Mouse (Mus musculus) hindbrain, embryonic 15.5 days (tissue): ENCODE measurements around the gene Prkcg. TPM values are rescaled to one million over a fixed set of nuclear protein-coding genes. Genes with fewer than 3 reads are reported as not detected.

Experiments
- ATAC-seq: fragments of 200-750 bp; cut with Nextera tagmentation; 2 replicates; pipeline ENCODE4 v1.8.0; 2017; ENCODE audit warnings: low read depth, moderate number of reproducible peaks, moderate TSS enrichment; ENCODE audit not compliant: low FRiP score
- H3K27ac ChIP-seq: fragments of 300-500 bp; sonication (generic); replicated peaks from 2 replicates; pipeline ENCODE4 v1.5.1; 2015; ENCODE audit warnings: mild to moderate bottlenecking, inconsistent platforms
- H3K27me3 ChIP-seq: fragments of 300-500 bp; sonication (generic); 2 replicates; pipeline ENCODE4 v1.6.1; 2015; ENCODE audit warnings: control low read depth, inconsistent platforms
- H3K36me3 ChIP-seq: fragments of 300-500 bp; sonication (generic); 2 replicates; pipeline ENCODE4 v1.6.1; 2015; ENCODE audit warnings: control low read depth, inconsistent platforms
- H3K4me1 ChIP-seq: fragments of 300-500 bp; sonication (generic); replicated peaks from 2 replicates; pipeline ENCODE4 v1.6.1; 2015; ENCODE audit warnings: control low read depth, inconsistent platforms
- H3K4me2 ChIP-seq: fragments of 300-500 bp; sonication (generic); 2 replicates; pipeline ENCODE4 v1.6.1; 2015; ENCODE audit warnings: moderate library complexity, mild to moderate bottlenecking, inconsistent platforms
- H3K4me3 ChIP-seq: fragments of 300-500 bp; sonication (generic); 2 replicates; pipeline ENCODE4 v1.5.1; 2015; ENCODE audit warnings: mild to moderate bottlenecking, inconsistent platforms
- H3K9ac ChIP-seq: fragments of 300-500 bp; sonication (generic); 2 replicates; pipeline ENCODE4 v1.6.1; 2015; ENCODE audit warnings: inconsistent platforms
- H3K9me3 ChIP-seq: fragments of 300-500 bp; sonication (generic); 2 replicates; pipeline ENCODE4 v1.6.1; 2016; ENCODE audit warnings: control low read depth, inconsistent platforms
- WGBS: fragments of 180-500 bp; shearing (Covaris S2); methylation state at CpG from one replicate; pipeline ENCODE4 v1.1.7; 2015; 5-methylcytosine and 5-hydroxymethylcytosine counted together
- polyA plus RNA-seq: library from polyadenylated mRNA; unstranded; fragments of >200 nt; fragmentation: Nextera tagmentation; extraction: Ambion mirVana; gene quantifications from 2 replicates; pipeline ENCODE4 v1.2.1, GENCODE M21; 2015

The Prkcg gene
- polyA plus RNA-seq, 1 experiment from 2014 or later: 2.1 TPM

- WGBS: 2% methylated on average over 21 of the region's 29 CpGs
- Histone ChIP-seq H3K36me3 (peaks cover 6% of the 10 kb centered on the region), H3K9me3 (no peaks in the 10 kb centered on the region), H3K4me3 (peak overlapping the region; percentile 48), H3K27ac (no peak overlapping the region), H3K4me1 (peaks cover 36% of the 10 kb centered on the region), H3K9ac (peak overlapping the region; percentile 52), H3K27me3 (peaks cover 28% of the 10 kb centered on the region; the same call in 1 of the 2 replicates), H3K4me2 (peak overlapping the region; percentile 96)
- peak; percentile 71 for ATAC-seq
These were observed 14.3 kb downstream of the Prkcg start for GRCm38 (mm10) chr7:3303276-3303781.

- peak overlapping the region; percentile 52 for H3K9ac ChIP-seq
- peak overlapping the region; percentile 48 for H3K4me3 ChIP-seq
- H3K27ac ChIP-seq: no peak overlapping the region
- 3% methylated on average over 12 of the region's 12 CpGs for WGBS
- H3K36me3 ChIP-seq: peaks cover 2% of the 10 kb centered on the region; the same call in 1 of the 2 replicates
- peak; percentile 43; the same call in 1 of the 2 replicates for ATAC-seq
- no peaks in the 10 kb centered on the region for H3K9me3 ChIP-seq
- H3K27me3 ChIP-seq: peaks cover 28% of the 10 kb centered on the region; the same call in 1 of the 2 replicates
- peak overlapping the region; percentile 96 for H3K4me2 ChIP-seq
- peaks cover 34% of the 10 kb centered on the region for H3K4me1 ChIP-seq
These were observed 14.8 kb downstream of the Prkcg start for GRCm38 (mm10) chr7:3303789-3304188.

GRCm38 (mm10) chr7:3304298-3304697 lies 15.3 kb downstream of the Prkcg start:
- peak overlapping the region; percentile 48 for H3K4me3 ChIP-seq
- peak overlapping the region; percentile 52 for H3K9ac ChIP-seq
- peak overlapping the region; percentile 96 for H3K4me2 ChIP-seq
- H3K27me3 ChIP-seq: peaks cover 28% of the 10 kb centered on the region; the same call in 1 of the 2 replicates
- no peak overlapping the region for H3K27ac ChIP-seq
- peaks cover 34% of the 10 kb centered on the region for H3K4me1 ChIP-seq
- H3K36me3 ChIP-seq: no peaks in the 10 kb centered on the region; the same call in 1 of the 2 replicates
- WGBS: 5% methylated on average over 9 of the region's 10 CpGs
- ATAC-seq: peak; percentile 19; the same call in 1 of the 2 replicates
- H3K9me3 ChIP-seq: no peaks in the 10 kb centered on the region

GRCm38 (mm10) chr7:3306400-3306799 lies 17.4 kb downstream of the Prkcg start:
- peaks cover 34% of the 10 kb centered on the region for H3K4me1 ChIP-seq
- 76% methylated on average over 3 of the region's 3 CpGs for WGBS
- H3K4me3 ChIP-seq: no peak overlapping the region
- no peak overlapping the region for H3K9ac ChIP-seq
- H3K27me3 ChIP-seq: peaks cover 21% of the 10 kb centered on the region; the same call in 1 of the 2 replicates
- no peak for ATAC-seq
- H3K36me3 ChIP-seq: no peaks in the 10 kb centered on the region
- no peak overlapping the region for H3K27ac ChIP-seq
- H3K9me3 ChIP-seq: no peaks in the 10 kb centered on the region
- no peak overlapping the region for H3K4me2 ChIP-seq

GRCm38 (mm10) chr7:3308646-3309045 lies 19.7 kb downstream of the Prkcg start:
- WGBS: 64% methylated on average over 4 of the region's 4 CpGs
- ATAC-seq: no peak
- H3K4me1 ChIP-seq: peaks cover 14% of the 10 kb centered on the region
- H3K4me3 ChIP-seq: no peak overlapping the region
- peaks cover 21% of the 10 kb centered on the region; the same call in 1 of the 2 replicates for H3K27me3 ChIP-seq
- H3K36me3 ChIP-seq: no peaks in the 10 kb centered on the region
- no peaks in the 10 kb centered on the region for H3K9me3 ChIP-seq
- no peak overlapping the region for H3K27ac ChIP-seq
- H3K4me2 ChIP-seq: no peak overlapping the region
- no peak overlapping the region for H3K9ac ChIP-seq

- Histone ChIP-seq H3K9me3 (no peaks in the 10 kb centered on the region), H3K36me3 (no peaks in the 10 kb centered on the region), H3K27ac (no peak overlapping the region), H3K4me3 (no peak overlapping the region), H3K4me1 (no peaks in the 10 kb centered on the region; the same call in 1 of the 2 replicates), H3K27me3 (peaks cover 15% of the 10 kb centered on the region; the same call in 1 of the 2 replicates), H3K9ac (no peak overlapping the region), H3K4me2 (no peak overlapping the region)
- 96% methylated on average over 7 of the region's 7 CpGs for whole genome bisulfite sequencing
- ATAC-seq: no peak
These were observed 21.3 kb downstream of the Prkcg start for GRCm38 (mm10) chr7:3310233-3310632.

- no peak for ATAC-seq
- H3K27me3 ChIP-seq: no peaks in the 10 kb centered on the region
- WGBS: 86% methylated on average over 8 of the region's 8 CpGs
These were observed 24.6 kb downstream of the Prkcg start for GRCm38 (mm10) chr7:3313571-3313970.

GRCm38 (mm10) chr7:3314121-3314520 lies 25.1 kb downstream of the Prkcg start:
- H3K9me3 ChIP-seq: no peaks in the 10 kb centered on the region
- H3K27ac ChIP-seq: no peak overlapping the region
- no peak overlapping the region for H3K9ac ChIP-seq
- no peaks in the 10 kb centered on the region for H3K36me3 ChIP-seq
- WGBS: 64% methylated on average over 5 of the region's 5 CpGs
- no peak overlapping the region for H3K4me2 ChIP-seq
- ATAC-seq: peak; percentile 78; the same call in 1 of the 2 replicates
- no peaks in the 10 kb centered on the region for H3K4me1 ChIP-seq
- H3K27me3 ChIP-seq: no peaks in the 10 kb centered on the region
- H3K4me3 ChIP-seq: no peak overlapping the region

More at GRCm38 (mm10) chr7:3313571-3313970, 24.6 kb downstream of the Prkcg start:
- H3K4me1 ChIP-seq: no peaks in the 10 kb centered on the region
- no peak overlapping the region for H3K4me2 ChIP-seq
- no peak overlapping the region for H3K4me3 ChIP-seq
- no peak overlapping the region for H3K9ac ChIP-seq
- H3K36me3 ChIP-seq: no peaks in the 10 kb centered on the region
- H3K27ac ChIP-seq: no peak overlapping the region
- H3K9me3 ChIP-seq: no peaks in the 10 kb centered on the region

GRCm38 (mm10) chr7:3317704-3318103 lies 28.7 kb downstream of the Prkcg start:
- 48% methylated on average over 4 of the region's 4 CpGs for WGBS
- Histone ChIP-seq H3K27me3 (no peaks in the 10 kb centered on the region), H3K9ac (no peak overlapping the region), H3K9me3 (no peaks in the 10 kb centered on the region), H3K4me3 (no peak overlapping the region), H3K4me2 (no peak overlapping the region), H3K27ac (no peak overlapping the region), H3K4me1 (no peaks in the 10 kb centered on the region), H3K36me3 (peaks cover 4% of the 10 kb centered on the region; the same call in 1 of the 2 replicates)
- no peak for ATAC-seq

- no peaks in the 10 kb centered on the region for H3K9me3 ChIP-seq
- 70% methylated on average over 3 of the region's 3 CpGs for WGBS
- H3K4me2 ChIP-seq: no peak overlapping the region
- H3K9ac ChIP-seq: no peak overlapping the region
- no peaks in the 10 kb centered on the region for H3K27me3 ChIP-seq
- no peaks in the 10 kb centered on the region for H3K4me1 ChIP-seq
- H3K36me3 ChIP-seq: peaks cover 11% of the 10 kb centered on the region
- no peak for ATAC-seq
- H3K4me3 ChIP-seq: no peak overlapping the region
- no peak overlapping the region for H3K27ac ChIP-seq
These were observed 31.9 kb downstream of the Prkcg start for GRCm38 (mm10) chr7:3320856-3321255.

- Histone ChIP-seq H3K36me3 (peaks cover 17% of the 10 kb centered on the region), H3K9me3 (no peaks in the 10 kb centered on the region), H3K4me1 (no peaks in the 10 kb centered on the region), H3K4me3 (no peak overlapping the region), H3K9ac (no peak overlapping the region), H3K4me2 (no peak overlapping the region), H3K27ac (no peak overlapping the region), H3K27me3 (0 out of 2 replicates have a peak, but pooled peaks cover 1% of the 10 kb centered on the region)
- WGBS: 94% methylated on average over 1 of the region's 1 CpGs
- no peak for ATAC-seq
These were observed 34.8 kb downstream of the Prkcg start for GRCm38 (mm10) chr7:3323826-3324225.

GRCm38 (mm10) chr7:3327961-3328360 lies 39.0 kb downstream of the Prkcg start:
- no peak for ATAC-seq
- Histone ChIP-seq H3K27ac (no peak overlapping the region), H3K4me3 (no peak overlapping the region), H3K27me3 (peaks cover 13% of the 10 kb centered on the region), H3K4me2 (no peak overlapping the region), H3K36me3 (peaks cover 13% of the 10 kb centered on the region), H3K9ac (no peak overlapping the region), H3K4me1 (peaks cover 15% of the 10 kb centered on the region), H3K9me3 (no peaks in the 10 kb centered on the region)
- WGBS: 81% methylated on average over 4 of the region's 4 CpGs
